Mouse (Mus musculus) intestine, embryonic 16.5 days (tissue): Measurements from ENCODE around the gene Srxn1. TPM values are rescaled to one million over a fixed set of nuclear protein-coding genes. Genes with fewer than 3 reads are reported as not detected.
"Not testable (repeated sequence)": the region's sequence is repeated elsewhere in the genome, so short reads cannot be mapped to it uniquely, and the experiment has no call there.

Experiments used
- ATAC-seq: fragments of 200-750 bp; cut with Nextera tagmentation; 2 replicates; pipeline ENCODE4 v1.8.0; 2017; ENCODE audit warnings: moderate TSS enrichment, moderate library complexity
- H3K27ac ChIP-seq: fragments of 300-500 bp; sonication (generic); 2 replicates; pipeline ENCODE4 v1.5.1; 2014; ENCODE audit warnings: mild to moderate bottlenecking, low read length
- H3K27me3 ChIP-seq: fragments of 300-500 bp; sonication (generic); replicated peaks from 2 replicates; pipeline ENCODE4 v1.6.1; 2014; ENCODE audit warnings: low read length, control low read depth, mixed read lengths; ENCODE audit not compliant: control insufficient read depth, insufficient read depth
- H3K36me3 ChIP-seq: fragments of 300-500 bp; sonication (generic); 2 replicates; pipeline ENCODE4 v1.6.1; 2014; ENCODE audit warnings: low read length, control low read depth; ENCODE audit not compliant: control insufficient read depth, insufficient read depth
- H3K4me1 ChIP-seq: fragments of 300-500 bp; sonication (generic); 2 replicates; pipeline ENCODE4 v1.6.1; 2014; ENCODE audit warnings: low read length, control low read depth, mixed read lengths; ENCODE audit not compliant: control insufficient read depth, insufficient read depth
- H3K4me2 ChIP-seq: fragments of 300-500 bp; sonication (generic); 2 replicates; pipeline ENCODE4 v1.6.1; 2014; ENCODE audit warnings: low read depth, low read length, control low read depth
- H3K4me3 ChIP-seq: fragments of 300-500 bp; sonication (generic); 2 replicates; pipeline ENCODE4 v1.5.1; 2014; ENCODE audit warnings: mild to moderate bottlenecking, low read length
- H3K9ac ChIP-seq: fragments of 300-500 bp; sonication (generic); 2 replicates; pipeline ENCODE4 v1.6.1; 2014; ENCODE audit warnings: low read depth, low read length
- H3K9me3 ChIP-seq: fragments of 300-500 bp; sonication (generic); 2 replicates; pipeline ENCODE4 v1.6.1; 2016; ENCODE audit warnings: low read length, control low read depth; ENCODE audit not compliant: control insufficient read depth
- WGBS: fragments of 180-500 bp; shearing (Covaris S2); extraction: QIAGEN DNeasy Blood & Tissue Kit; methylation state at CpG from one replicate; pipeline ENCODE4 v1.1.7; 2014; 5-methylcytosine and 5-hydroxymethylcytosine counted together
- polyA plus RNA-seq: library from polyadenylated mRNA; unstranded; fragments of >200 nt; fragmentation: Nextera tagmentation; extraction: Ambion mirVana; gene quantifications from 2 replicates; pipeline ENCODE4 v1.2.1, GENCODE M21; 2015

Srxn1 gene
- 34.9 and 43.6 TPM in 2 replicates for polyA plus RNA-seq

GRCm38 (mm10) chr2:152105318-152106224 lies at the start of gene Srxn1:
Gene Srxn1 (plus strand): TSS chr2:152105516.
- peak within 1 kb of the TSS; percentile 77 for H3K4me3 ChIP-seq
- peak; percentile 90 for ATAC-seq
- peak within 1 kb of the TSS; percentile 78 for H3K4me2 ChIP-seq
- peaks cover 16% of the 10 kb centered on the region for H3K4me1 ChIP-seq
- peaks cover 4% of the 10 kb centered on the region; the same call in 1 of the 2 replicates for H3K36me3 ChIP-seq
- peak within 1 kb of the TSS; percentile 87 for H3K9ac ChIP-seq
- no peaks in the 10 kb centered on the region for H3K9me3 ChIP-seq
- H3K27ac ChIP-seq: peak within 1 kb of the TSS; percentile 73
- 1% methylated on average over 84 of the region's 84 CpGs for WGBS
- no peaks in the 10 kb centered on the region; the same call in 1 of the 2 replicates for H3K27me3 ChIP-seq

- Histone ChIP-seq H3K27ac (no peak overlapping the region), H3K27me3 (peaks cover 8% of the 10 kb centered on the region; the same call in 1 of the 2 replicates)
Observed at GRCm38 (mm10) chr2:152056368-152057251, 48.7 kb upstream of the Srxn1 start.

GRCm38 (mm10) chr2:152057252-152057563 lies 48.1 kb upstream of the Srxn1 start:
- Histone ChIP-seq H3K9ac (no peak overlapping the region), H3K4me3 (no peak overlapping the region), H3K27ac (no peak overlapping the region), H3K4me2 (no peak overlapping the region), H3K9me3 (no peaks in the 10 kb centered on the region), H3K4me1 (no peaks in the 10 kb centered on the region), H3K27me3 (0 out of 2 replicates have a peak, but pooled peaks cover 8% of the 10 kb centered on the region), H3K36me3 (no peaks in the 10 kb centered on the region)
- ATAC-seq: no peak
- 75% methylated on average over 9 of the region's 9 CpGs for WGBS

More at GRCm38 (mm10) chr2:152056368-152057251, 48.7 kb upstream of the Srxn1 start:
- H3K4me2 ChIP-seq: no peak overlapping the region
- H3K36me3 ChIP-seq: no peaks in the 10 kb centered on the region
- 66% methylated on average over 22 of the region's 22 CpGs for WGBS
- no peak overlapping the region for H3K4me3 ChIP-seq
- no peak overlapping the region for H3K9ac ChIP-seq
- ATAC-seq: no peak
- H3K9me3 ChIP-seq: no peaks in the 10 kb centered on the region
- H3K4me1 ChIP-seq: no peaks in the 10 kb centered on the region

GRCm38 (mm10) chr2:152062817-152063216 lies 42.5 kb upstream of the Srxn1 start:
- H3K9ac ChIP-seq, ATAC-seq, H3K27me3 ChIP-seq, H3K9me3 ChIP-seq, H3K4me2 ChIP-seq, H3K4me1 ChIP-seq, H3K4me3 ChIP-seq, H3K36me3 ChIP-seq, H3K27ac ChIP-seq: not testable (repeated sequence)
- WGBS: 83% methylated on average over 3 of the region's 3 CpGs

GRCm38 (mm10) chr2:152068660-152069433 lies 36.5 kb upstream of the Srxn1 start:
- Histone ChIP-seq H3K27me3 (no peaks in the 10 kb centered on the region), H3K4me2 (no peak overlapping the region), H3K36me3 (no peaks in the 10 kb centered on the region), H3K4me1 (no peaks in the 10 kb centered on the region), H3K4me3 (no peak overlapping the region), H3K9me3 (no peaks in the 10 kb centered on the region), H3K9ac (no peak overlapping the region; the same call in 1 of the 2 replicates), H3K27ac (no peak overlapping the region)
- WGBS: 43% methylated on average over 11 of the region's 11 CpGs
- ATAC-seq: no peak

GRCm38 (mm10) chr2:152069434-152069786 lies 35.9 kb upstream of the Srxn1 start:
- no peak overlapping the region for H3K4me3 ChIP-seq
- H3K9ac ChIP-seq: no peak overlapping the region; the same call in 1 of the 2 replicates
- H3K36me3 ChIP-seq: no peaks in the 10 kb centered on the region
- H3K27ac ChIP-seq: no peak overlapping the region
- no peak overlapping the region for H3K4me2 ChIP-seq
- no peaks in the 10 kb centered on the region for H3K4me1 ChIP-seq
- no peak for ATAC-seq
- no peaks in the 10 kb centered on the region for H3K27me3 ChIP-seq
- WGBS: 61% methylated on average over 9 of the region's 9 CpGs
- no peaks in the 10 kb centered on the region for H3K9me3 ChIP-seq

GRCm38 (mm10) chr2:152069941-152070340 lies 35.4 kb upstream of the Srxn1 start:
- 79% methylated on average over 2 of the region's 2 CpGs for WGBS
- ATAC-seq: no peak

GRCm38 (mm10) chr2:152074521-152074920 lies 30.8 kb upstream of the Srxn1 start:
- 89% methylated on average over 2 of the region's 2 CpGs for WGBS
- Histone ChIP-seq H3K4me2 (no peak overlapping the region), H3K4me3 (no peak overlapping the region), H3K36me3 (no peaks in the 10 kb centered on the region), H3K27me3 (peaks cover 2% of the 10 kb centered on the region; the same call in 1 of the 2 replicates), H3K9ac (no peak overlapping the region), H3K9me3 (no peaks in the 10 kb centered on the region), H3K27ac (no peak overlapping the region), H3K4me1 (no peaks in the 10 kb centered on the region)
- no peak for ATAC-seq

More at GRCm38 (mm10) chr2:152069941-152070340, 35.4 kb upstream of the Srxn1 start:
- Histone ChIP-seq H3K27me3 (no peaks in the 10 kb centered on the region), H3K27ac (no peak overlapping the region), H3K9ac (no peak overlapping the region), H3K4me2 (no peak overlapping the region), H3K4me1 (no peaks in the 10 kb centered on the region), H3K36me3 (no peaks in the 10 kb centered on the region), H3K9me3 (no peaks in the 10 kb centered on the region), H3K4me3 (no peak overlapping the region)
